Mouse (Mus musculus): Measurements from ENCODE around the gene Creb3.
"Not testable (repeated sequence)": the region's sequence is repeated elsewhere in the genome, so short reads cannot be mapped to it uniquely, and the experiment has no call there.

The Creb3 gene

GRCm38 (mm10) chr4:43583421-43583820 lies 21.3 kb downstream of the Creb3 start:
- no peak for DNase-seq (ENCODE audit: low read depth)

- no peak for DNase-seq (ENCODE audit: low read depth)
Measured at GRCm38 (mm10) chr4:43584444-43585416, 22.6 kb downstream of the Creb3 start, which contains the start of gene Msmp. Gene Msmp (minus strand): TSS chr4:43584494.

GRCm38 (mm10) chr4:43585682-43586081 lies 23.6 kb downstream of the Creb3 start:
- DNase-seq (ENCODE audit: low read depth) = no peak

GRCm38 (mm10) chr4:43586411-43586810 lies 24.3 kb downstream of the Creb3 start:
- no peak for DNase-seq (ENCODE audit: low read depth)

- DNase-seq (ENCODE audit: low read depth) = no peak
Measured at GRCm38 (mm10) chr4:43587681-43588080, 25.5 kb downstream of the Creb3 start.

- DNase-seq (ENCODE audit: low read depth) = no peak
Measured at GRCm38 (mm10) chr4:43591543-43591942, 29.4 kb downstream of the Creb3 start.

GRCm38 (mm10) chr4:43591961-43592360 lies 29.8 kb downstream of the Creb3 start:
- DNase-seq (ENCODE audit: low read depth) = no peak

GRCm38 (mm10) chr4:43593453-43593852 lies 31.3 kb downstream of the Creb3 start:
- DNase-seq (ENCODE audit: low read depth) = no peak

GRCm38 (mm10) chr4:43596597-43596996 lies 34.5 kb downstream of the Creb3 start:
- not testable (repeated sequence) for DNase-seq (ENCODE audit: low read depth)

- DNase-seq (ENCODE audit: low read depth) = no peak
Measured at GRCm38 (mm10) chr4:43598200-43598599, 36.1 kb downstream of the Creb3 start.

- DNase-seq (ENCODE audit: low read depth) = no peak
Measured at GRCm38 (mm10) chr4:43598650-43599380, 36.7 kb downstream of the Creb3 start.

GRCm38 (mm10) chr4:43600195-43600934 lies 38.2 kb downstream of the Creb3 start:
- DNase-seq (ENCODE audit: low read depth) = no peak

GRCm38 (mm10) chr4:43604099-43604498 lies 42.0 kb downstream of the Creb3 start:
- no peak for DNase-seq (ENCODE audit: low read depth)

GRCm38 (mm10) chr4:43604751-43605685 lies 42.9 kb downstream of the Creb3 start:
- no peak for DNase-seq (ENCODE audit: low read depth)

GRCm38 (mm10) chr4:43612534-43612933 lies 50.4 kb downstream of the Creb3 start:
- DNase-seq (ENCODE audit: low read depth) = no peak

GRCm38 (mm10) chr4:43613060-43613730 lies 51.1 kb downstream of the Creb3 start:
- DNase-seq (ENCODE audit: low read depth) = peak; percentile 22
